Mouse (Mus musculus): ENCODE results near the gene Rnf126.

GRCm38 (mm10) chr10:79738259-79738658 is 28.5 kb downstream of the Rnf126 start:
- TF ChIP-seq CTCF (IDR thresholded peaks at IDR 0.05; ENCODE audit: low read depth, low read length) (no peak), POLR2A (IDR thresholded peaks at IDR 0.05; ENCODE audit: insufficient read depth, low read length) (no peak), EP300 (IDR thresholded peaks at IDR 0.05; ENCODE audit: insufficient read depth, low read depth, low read length) (no peak)
